Mouse (Mus musculus): ENCODE results near the gene Mecom.

The Mecom gene

GRCm38 (mm10) chr3:30160961-30161670, 386.7 kb downstream of the Mecom start:
- DNase-seq (ENCODE audit: inconsistent age in 2 of 2, low spot score in 1 of 2), result no peak

GRCm38 (mm10) chr3:30160346-30160745, 387.5 kb downstream of the Mecom start:
- DNase-seq (ENCODE audit: inconsistent age in 2 of 2, low spot score in 1 of 2), result no peak

- no peak for DNase-seq (ENCODE audit: inconsistent age in 2 of 2, low spot score in 1 of 2)
Measured at GRCm38 (mm10) chr3:30157128-30157670, 390.6 kb downstream of the Mecom start.

GRCm38 (mm10) chr3:30154390-30154789, 393.4 kb downstream of the Mecom start:
- no peak for DNase-seq (ENCODE audit: inconsistent age in 2 of 2, low spot score in 1 of 2)

- DNase-seq (ENCODE audit: inconsistent age in 2 of 2, low spot score in 1 of 2), result no peak
Measured at GRCm38 (mm10) chr3:30153923-30154331, 393.9 kb downstream of the Mecom start.

GRCm38 (mm10) chr3:30150071-30150470, 397.7 kb downstream of the Mecom start:
- DNase-seq (ENCODE audit: inconsistent age in 2 of 2, low spot score in 1 of 2), result no peak

GRCm38 (mm10) chr3:30148378-30149079, 399.3 kb downstream of the Mecom start:
- DNase-seq (ENCODE audit: inconsistent age in 2 of 2, low spot score in 1 of 2), result no peak

GRCm38 (mm10) chr3:30145051-30145450, 402.8 kb downstream of the Mecom start:
- DNase-seq (ENCODE audit: inconsistent age in 2 of 2, low spot score in 1 of 2), result no peak

GRCm38 (mm10) chr3:30143961-30144411, 403.8 kb downstream of the Mecom start:
- DNase-seq (ENCODE audit: inconsistent age in 2 of 2, low spot score in 1 of 2), result no peak

- no peak for DNase-seq (ENCODE audit: inconsistent age in 2 of 2, low spot score in 1 of 2)
Measured at GRCm38 (mm10) chr3:30143440-30143839, 404.4 kb downstream of the Mecom start.

GRCm38 (mm10) chr3:30140349-30140748, 407.5 kb downstream of the Mecom start:
- no peak for DNase-seq (ENCODE audit: inconsistent age in 2 of 2, low spot score in 1 of 2)

- DNase-seq (ENCODE audit: inconsistent age in 2 of 2, low spot score in 1 of 2), result no peak
Measured at GRCm38 (mm10) chr3:30139678-30140077, 408.1 kb downstream of the Mecom start.

GRCm38 (mm10) chr3:30138588-30138987, 409.2 kb downstream of the Mecom start:
- DNase-seq (ENCODE audit: inconsistent age in 2 of 2, low spot score in 1 of 2), result no peak

GRCm38 (mm10) chr3:30135857-30136256, 412.0 kb downstream of the Mecom start:
- no peak for DNase-seq (ENCODE audit: inconsistent age in 2 of 2, low spot score in 1 of 2)

- no peak for DNase-seq (ENCODE audit: inconsistent age in 2 of 2, low spot score in 1 of 2)
Measured at GRCm38 (mm10) chr3:30135119-30135518, 412.7 kb downstream of the Mecom start.

GRCm38 (mm10) chr3:30132981-30133380, 414.8 kb downstream of the Mecom start:
- DNase-seq (ENCODE audit: inconsistent age in 2 of 2, low spot score in 1 of 2), result no peak

GRCm38 (mm10) chr3:30132370-30132769, 415.4 kb downstream of the Mecom start:
- no peak for DNase-seq (ENCODE audit: inconsistent age in 2 of 2, low spot score in 1 of 2)

GRCm38 (mm10) chr3:30130495-30130894, 417.3 kb downstream of the Mecom start:
- no peak for DNase-seq (ENCODE audit: inconsistent age in 2 of 2, low spot score in 1 of 2)

GRCm38 (mm10) chr3:30122618-30123017, 425.2 kb downstream of the Mecom start:
- DNase-seq (ENCODE audit: inconsistent age in 2 of 2, low spot score in 1 of 2), result no peak

- no peak for DNase-seq (ENCODE audit: inconsistent age in 2 of 2, low spot score in 1 of 2)
Measured at GRCm38 (mm10) chr3:30120790-30121512, 426.9 kb downstream of the Mecom start.

- no peak for DNase-seq (ENCODE audit: inconsistent age in 2 of 2, low spot score in 1 of 2)
Measured at GRCm38 (mm10) chr3:30118594-30119297, 429.1 kb downstream of the Mecom start.
